Mouse (Mus musculus) ES-E14 (cell line): ENCODE measurements around the gene H1f0. TPM values are rescaled to one million over a fixed set of nuclear protein-coding genes. Genes with fewer than 3 reads are reported as not detected.
A peak's percentile ranks its signal among the peaks of the same experiment; 100 is the strongest.

Experiments
- DNase-seq: peaks from one replicate; pipeline ENCODE4 v3.0.0-alpha.2; 2013; ENCODE audit warnings: low read depth, low spot score
- H3K27ac ChIP-seq: 2 replicates; pipeline ENCODE4 v1.5.1; 2012; ENCODE audit warnings: low read depth, mild to moderate bottlenecking, low read length, moderate library complexity, mixed read lengths; ENCODE audit not compliant: poor library complexity, insufficient read depth, severe bottlenecking
- H3K36me3 ChIP-seq: 2 replicates; pipeline ENCODE4 v1.6.1; 2012; ENCODE audit warnings: mild to moderate bottlenecking, low read length, moderate library complexity, mixed read lengths; ENCODE audit not compliant: control insufficient read depth, poor library complexity, insufficient read depth, severe bottlenecking
- H3K4me1 ChIP-seq, 2 experiments: fragments of 150-350 bp in 1 of 2; sonication (generic) in 1 of 2; 2 replicates each; pipeline ENCODE4 v1.6.1; 2012; ENCODE audit warnings: low read length in 2 of 2, mild to moderate bottlenecking in 1 of 2, mixed read lengths in 1 of 2; ENCODE audit not compliant: control insufficient read depth in 2 of 2, insufficient read depth in 2 of 2, poor library complexity in 1 of 2
- H3K4me3 ChIP-seq, 2 experiments: fragments of 150-350 bp in 1 of 2; sonication (generic) in 1 of 2; 2 replicates each; pipeline ENCODE4 v1.5.1; 2012; ENCODE audit warnings: low read length in 2 of 2, low read depth in 1 of 2, mild to moderate bottlenecking in 1 of 2, mixed read lengths in 1 of 2; ENCODE audit not compliant: insufficient read depth in 1 of 2, poor library complexity in 1 of 2, severe bottlenecking in 1 of 2
- H3K9ac ChIP-seq: 2 replicates; pipeline ENCODE4 v1.6.1; 2012; ENCODE audit warnings: low read depth, mild to moderate bottlenecking, low read length, mixed read lengths; ENCODE audit not compliant: poor library complexity, insufficient read depth, severe bottlenecking
- H3K9me3 ChIP-seq: fragments of 150-350 bp; sonication (generic); 2 replicates; pipeline ENCODE4 v1.6.1; 2012; ENCODE audit warnings: low read depth, mild to moderate bottlenecking, low read length; ENCODE audit not compliant: control insufficient read depth, insufficient read depth
- CHD2 ChIP-seq: IDR thresholded peaks from 2 replicates; pipeline ENCODE4 v1.6.1; 2014; ENCODE audit warnings: mild to moderate bottlenecking, low read depth, low read length, inconsistent platforms
- HCFC1 ChIP-seq: IDR thresholded peaks from 2 replicates; pipeline ENCODE4 v1.6.1; 2012; ENCODE audit warnings: low read length, inconsistent platforms, borderline replicate concordance; ENCODE audit not compliant: insufficient read depth
- MAFK ChIP-seq: IDR thresholded peaks from 2 replicates; pipeline ENCODE4 v1.6.1; 2014; ENCODE audit warnings: mild to moderate bottlenecking, low read depth, low read length, inconsistent platforms; ENCODE audit not compliant: insufficient read depth
- ZC3H11A ChIP-seq: IDR thresholded peaks from 2 replicates; pipeline ENCODE4 v1.6.1; 2012; ENCODE audit warnings: low read depth, mild to moderate bottlenecking, inconsistent platforms, low read length, borderline replicate concordance
- ZNF384 ChIP-seq: IDR thresholded peaks from 2 replicates; pipeline ENCODE4 v1.6.1; 2012; ENCODE audit warnings: low read depth, low read length, inconsistent platforms
- in situ Hi-C, 2 experiments: fragments of 600-800 bp; cut with MboI; formaldehyde crosslinking; loops; one replicate each; pipeline ENCODE4 v1.15.1; 2025; ENCODE audit warnings: low sequenced_read_pairs in 2 of 2, inconsistent platforms in 1 of 2; ENCODE audit not compliant: unreplicated experiment in 2 of 2
- total RNA-seq: library from RNA; depleted of rRNA; stranded (reverse); fragments of 300-350 nt; gene quantifications from 2 replicates; pipeline ENCODE4 v1.2.3, GENCODE M21; 2012

The H1f0 gene
- total RNA-seq, 1 experiment, result 41.0 TPM

DNA sequence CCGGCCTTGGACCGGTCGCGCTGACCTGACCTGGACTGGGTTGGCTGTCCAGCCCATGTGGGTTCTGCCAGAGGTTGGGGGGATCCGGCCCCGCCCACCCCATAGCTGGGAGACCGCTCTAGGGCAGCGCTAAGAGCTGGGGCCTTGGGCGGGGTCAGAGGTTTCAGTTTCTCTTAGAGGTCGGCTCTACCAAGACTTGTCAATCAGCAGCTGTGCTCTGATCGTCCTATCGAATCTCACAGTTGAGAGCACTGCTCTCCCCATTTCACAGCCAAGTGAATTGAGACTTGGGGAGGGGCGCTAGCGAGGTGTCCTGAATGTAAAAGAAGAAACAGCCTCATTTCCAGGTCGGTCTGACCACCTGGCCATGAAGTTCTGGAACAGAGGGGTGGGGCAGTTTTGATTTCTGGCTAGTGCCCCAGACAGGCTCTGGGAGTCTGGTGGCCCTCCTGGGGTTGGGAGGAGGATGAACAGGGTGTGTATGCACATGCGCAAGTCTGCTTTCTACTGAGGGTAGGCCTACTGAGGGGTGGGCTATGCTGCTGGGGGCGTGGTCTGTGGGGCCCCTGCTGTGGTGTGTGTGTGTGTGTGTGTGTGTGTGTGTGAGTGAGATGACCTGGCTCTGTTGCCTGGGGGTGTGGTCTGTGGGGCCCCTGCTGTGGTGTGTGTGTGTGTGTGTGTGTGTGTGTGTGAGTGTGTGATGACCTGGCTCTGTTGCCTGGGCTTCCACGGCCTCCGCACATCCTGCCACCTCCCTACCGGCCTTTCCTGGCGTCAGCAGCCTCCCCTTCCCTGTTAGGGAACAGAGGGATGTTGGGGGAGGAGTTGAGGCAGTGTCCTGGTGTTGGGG lies 44.6 kb upstream of the H1f0 start:
- Histone ChIP-seq H3K9me3 (no peaks in the 10 kb centered on the region), H3K4me1 (peaks cover 0 to 12% of the 10 kb centered on the region in 2 experiments; a peak in 1 of 4 replicates), H3K9ac (peak overlapping the region; percentile 74), H3K4me3 (peak overlapping the region; percentile 80 to 100), H3K27ac (peak overlapping the region; percentile 74), H3K36me3 (no peaks in the 10 kb centered on the region)
- TF ChIP-seq ZC3H11A (no peak), CHD2 (no peak), MAFK (no peak), ZNF384 (no peak), HCFC1 (no peak)
- in situ Hi-C loops, result no loop called here
- DNase-seq, result peak; percentile 86

DNA sequence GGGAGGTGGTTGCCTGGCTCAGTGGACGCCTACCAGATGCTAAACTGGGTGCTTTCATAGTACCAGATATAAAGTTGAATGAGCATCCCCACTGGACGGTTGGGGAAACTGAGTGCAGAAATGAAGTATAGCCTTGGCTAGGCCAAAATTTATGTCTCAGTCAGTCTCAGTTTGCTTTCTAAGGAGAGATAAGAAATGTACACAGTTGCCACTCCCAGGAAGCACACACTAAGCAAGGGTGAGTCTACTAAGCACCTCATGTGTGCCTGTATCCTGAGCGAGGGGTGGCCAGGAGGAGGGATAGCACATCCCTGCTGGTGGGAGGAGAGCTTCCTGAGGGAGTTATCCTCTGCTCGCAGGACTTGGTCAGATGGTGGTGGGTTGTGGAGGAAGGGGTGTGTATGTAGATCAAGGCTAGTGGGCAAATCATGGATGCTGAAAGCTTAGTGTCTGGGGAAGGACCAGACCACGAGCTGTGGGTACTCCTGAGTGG lies 43.9 kb upstream of the H1f0 start:
- no peak for DNase-seq
- Histone ChIP-seq H3K4me1 (peaks cover 0 to 11% of the 10 kb centered on the region in 2 experiments; a peak in 1 of 4 replicates), H3K27ac (no peak overlapping the region; the same call in 1 of the 2 replicates), H3K9ac (no peak overlapping the region), H3K4me3 (no peak overlapping the region), H3K9me3 (no peaks in the 10 kb centered on the region), H3K36me3 (no peaks in the 10 kb centered on the region)
- TF ChIP-seq ZNF384 (no peak), CHD2 (no peak), MAFK (no peak), ZC3H11A (no peak), HCFC1 (no peak)
- in situ Hi-C loops, result no loop called here

DNA sequence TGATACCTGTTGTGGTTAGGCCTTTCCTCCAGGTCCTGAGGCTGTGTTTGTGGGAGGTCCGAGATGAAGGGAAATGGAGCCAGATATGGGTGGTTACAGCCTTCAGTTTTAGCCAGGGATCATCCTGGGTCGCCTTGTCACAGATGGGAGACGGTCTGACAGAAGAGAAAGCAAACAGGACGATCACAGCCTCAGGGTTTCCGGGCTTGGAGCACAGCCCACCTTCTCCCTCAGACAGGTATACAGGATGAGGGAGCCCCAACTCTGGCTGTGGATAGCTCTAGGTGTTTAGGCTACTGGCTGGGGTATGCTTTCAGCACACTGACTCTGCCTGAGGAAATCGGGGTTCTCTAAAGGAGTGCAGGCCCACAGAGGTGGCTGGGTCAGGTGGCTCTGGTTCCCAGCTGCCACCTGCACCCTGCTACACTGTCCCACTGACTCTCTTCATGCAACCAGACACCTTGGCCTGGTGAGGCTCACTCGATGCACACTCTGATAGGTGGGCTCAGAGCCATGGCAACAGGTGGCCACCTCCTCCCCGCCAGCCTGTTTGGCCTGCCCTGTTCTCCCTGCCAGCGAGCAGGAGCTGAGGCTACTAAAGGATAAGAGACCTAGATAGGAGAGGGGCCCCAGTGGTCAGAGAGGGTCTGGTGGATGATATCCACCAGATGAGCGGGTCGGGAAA lies 41.6 kb upstream of the H1f0 start:
- Histone ChIP-seq H3K4me1 (peaks cover 0 to 12% of the 10 kb centered on the region in 2 experiments; a peak in 1 of 4 replicates), H3K27ac (no peak overlapping the region), H3K9me3 (no peaks in the 10 kb centered on the region), H3K36me3 (peaks cover 5% of the 10 kb centered on the region; the same call in 1 of the 2 replicates), H3K9ac (no peak overlapping the region), H3K4me3 (no peak overlapping the region)
- DNase-seq, result no peak
- TF ChIP-seq ZNF384 (no peak), CHD2 (no peak), HCFC1 (no peak), ZC3H11A (no peak), MAFK (no peak)
- in situ Hi-C loops, result no loop called here

DNA sequence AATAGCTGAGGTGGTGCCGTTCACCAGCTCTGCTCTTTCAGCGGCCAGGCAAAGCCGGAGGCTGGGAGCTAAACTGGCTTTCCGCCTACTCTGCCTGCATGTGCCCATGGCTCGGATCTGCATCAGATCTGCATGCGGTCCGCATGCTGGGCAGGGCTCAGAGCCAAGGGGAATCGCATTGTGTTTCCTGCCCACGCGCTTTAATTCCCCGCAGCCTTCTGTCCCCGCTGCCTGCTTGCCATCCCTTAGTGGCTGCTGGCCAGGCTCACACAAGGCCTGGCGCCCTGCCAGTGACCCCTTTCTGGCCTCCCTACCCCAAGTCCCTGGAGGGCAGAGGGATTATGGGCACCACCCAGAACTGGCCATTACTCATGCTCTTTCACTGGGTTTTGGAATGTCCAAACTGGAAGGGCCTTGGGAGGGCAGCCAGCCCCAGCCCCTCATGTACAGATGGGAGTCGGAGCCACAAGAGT lies 39.7 kb upstream of the H1f0 start:
- Histone ChIP-seq H3K9me3 (no peaks in the 10 kb centered on the region), H3K4me1 (peaks cover 0 to 12% of the 10 kb centered on the region in 2 experiments; a peak in 1 of 4 replicates), H3K4me3 (no peak overlapping the region), H3K27ac (no peak overlapping the region), H3K9ac (no peak overlapping the region), H3K36me3 (peaks cover 9% of the 10 kb centered on the region; the same call in 1 of the 2 replicates)
- in situ Hi-C loops, result no loop called here
- TF ChIP-seq ZNF384 (no peak), MAFK (no peak), ZC3H11A (no peak), CHD2 (no peak), HCFC1 (no peak)
- DNase-seq, result no peak
